Mouse (Mus musculus) CD8-positive naive resting alpha-beta T cell, adult 2 months (primary cell): Measurements from ENCODE around the gene Sipa1l1.

Source experiments
- DNase-seq, 2 experiments: peaks; one replicate each; pipeline ENCODE4 v3.0.0; 2022; ENCODE audit warnings: low read depth in 2 of 2, low spot score in 2 of 2

The Sipa1l1 gene

DNA sequence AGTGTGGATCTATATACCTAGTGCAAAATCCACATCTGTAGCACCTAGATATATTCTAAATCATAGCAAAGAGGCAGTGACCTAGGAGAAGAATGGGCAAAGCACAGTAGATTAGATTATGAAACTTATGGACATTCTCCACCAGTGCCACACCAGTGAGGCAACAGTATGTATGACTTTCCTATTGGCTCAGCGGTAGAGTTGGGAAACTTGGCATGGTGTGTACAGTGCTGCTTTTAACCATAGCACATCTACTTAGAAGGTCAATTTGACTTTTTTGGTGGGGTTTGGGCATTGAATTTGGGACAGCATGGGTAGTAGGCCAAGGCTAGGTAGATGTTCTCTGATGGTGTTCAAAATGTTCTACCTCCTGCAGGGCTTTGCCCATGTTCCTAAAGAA is 159.0 kb downstream of the Sipa1l1 start:
- no peak for DNase-seq

DNA sequence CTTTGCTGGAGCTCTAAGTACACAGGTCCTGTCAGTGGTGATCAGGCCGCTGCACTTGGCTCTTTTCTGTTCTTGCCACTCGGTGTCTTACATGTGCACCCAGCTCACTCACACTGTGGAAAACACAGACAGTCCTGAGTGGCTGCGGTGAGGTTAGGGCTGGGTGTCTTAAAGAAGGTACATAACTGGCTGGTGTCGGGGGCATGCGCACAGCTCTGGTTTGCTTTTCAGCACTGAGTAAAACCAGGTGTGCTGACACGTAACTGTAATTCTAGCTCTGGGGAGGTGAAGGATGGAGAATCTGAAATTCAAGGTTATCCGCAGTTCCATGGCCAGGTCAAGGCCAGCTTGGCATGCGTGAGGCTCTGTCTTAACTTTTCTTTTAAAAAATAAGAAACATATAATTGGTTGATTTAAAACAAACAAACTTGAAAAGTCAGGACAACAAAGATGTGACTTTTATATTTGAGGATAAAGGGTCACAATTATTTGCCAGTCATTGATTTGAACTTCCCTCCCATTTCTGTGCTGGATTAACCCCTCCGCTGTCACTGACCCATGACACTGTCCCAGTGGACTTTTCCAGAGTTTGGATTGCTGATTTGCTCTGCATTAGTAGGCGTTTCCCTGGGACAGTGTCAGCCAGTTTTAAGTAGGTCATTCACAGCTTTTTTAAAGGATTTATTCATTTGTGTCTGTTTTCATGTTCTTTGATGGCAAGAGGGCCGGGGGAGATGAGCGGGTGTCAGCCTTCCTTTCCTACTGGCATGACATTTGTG is 163.9 kb downstream of the Sipa1l1 start:
- no peak for DNase-seq

DNA sequence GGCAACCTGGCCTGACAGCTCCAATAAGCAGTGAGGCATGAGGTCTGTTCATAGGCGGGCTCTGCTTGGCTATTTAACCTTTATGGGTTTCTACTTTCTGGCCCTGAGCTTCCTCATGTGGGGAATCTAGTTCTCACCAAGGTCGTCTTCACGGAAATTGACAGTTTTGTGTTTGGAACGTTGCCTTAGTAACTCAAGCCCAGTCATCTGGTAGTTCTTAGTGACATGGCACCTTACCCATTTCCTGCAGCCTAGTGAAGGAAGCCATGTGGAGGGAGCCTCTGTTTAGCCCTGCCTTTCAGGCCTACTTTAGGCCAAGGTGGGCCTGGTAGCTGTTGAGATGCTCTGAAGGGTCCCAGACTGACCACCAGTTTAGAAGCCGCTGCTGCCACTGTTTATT is 164.9 kb downstream of the Sipa1l1 start:
- DNase-seq = no peak

DNA sequence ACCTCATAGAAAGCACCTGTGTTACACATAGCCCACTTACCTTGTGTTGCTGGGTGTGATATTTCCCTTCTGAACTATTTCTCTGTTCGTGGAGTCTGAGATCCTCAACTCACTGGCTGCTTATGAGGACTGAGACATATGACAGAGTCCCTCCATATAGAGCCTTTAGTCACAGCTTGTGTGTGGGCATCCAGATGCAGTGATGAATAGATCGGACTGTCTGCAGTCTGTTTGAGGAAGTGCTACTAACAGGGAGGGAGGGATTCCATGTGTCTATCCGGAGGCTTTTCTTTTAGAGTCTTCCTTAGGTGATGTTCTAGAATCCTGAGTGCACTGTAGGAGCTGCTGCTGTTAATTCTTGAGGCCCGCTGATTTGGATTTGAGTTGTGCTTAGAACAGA is 165.4 kb downstream of the Sipa1l1 start:
- DNase-seq = no peak

DNA sequence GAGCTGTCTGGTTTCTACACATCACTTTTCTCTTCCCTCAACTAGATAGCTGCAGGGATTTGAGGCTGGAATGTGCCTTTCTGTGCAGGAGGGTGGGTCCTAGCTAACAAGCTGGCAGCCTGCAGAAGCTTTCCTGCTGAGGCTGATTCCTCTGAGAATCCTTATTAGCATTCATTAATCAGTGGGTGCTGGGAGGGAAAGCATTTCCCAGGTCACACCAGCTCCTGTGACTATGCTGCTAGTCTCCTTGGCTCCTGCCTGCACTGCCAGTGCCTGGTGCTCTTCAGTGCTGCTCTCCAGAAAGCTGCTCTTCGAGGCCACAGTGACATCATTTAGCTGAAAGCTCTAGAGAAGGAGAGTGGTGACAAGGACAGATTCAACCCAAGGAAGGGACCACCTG is 166.0 kb downstream of the Sipa1l1 start:
- no peak for DNase-seq

DNA sequence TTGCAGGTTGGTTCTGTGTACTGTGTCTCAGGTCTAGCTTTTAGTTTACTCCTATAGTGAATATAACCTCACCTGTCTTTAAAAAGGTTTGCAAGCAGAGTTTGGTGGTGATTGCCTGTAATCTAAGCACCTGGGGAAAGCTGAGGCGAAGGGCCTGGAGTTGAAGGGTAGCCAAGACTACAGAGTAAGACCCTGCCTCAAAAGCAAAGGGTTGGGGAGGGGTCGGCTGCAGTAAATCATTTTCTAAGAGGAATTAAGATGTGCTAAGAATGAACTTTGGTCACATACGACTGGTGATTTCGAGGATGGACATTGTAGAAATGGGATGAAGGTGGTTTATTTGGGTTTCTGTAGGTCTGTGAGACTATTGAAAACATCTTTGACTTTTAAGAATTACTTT is 169.4 kb downstream of the Sipa1l1 start:
- DNase-seq = no peak

DNA sequence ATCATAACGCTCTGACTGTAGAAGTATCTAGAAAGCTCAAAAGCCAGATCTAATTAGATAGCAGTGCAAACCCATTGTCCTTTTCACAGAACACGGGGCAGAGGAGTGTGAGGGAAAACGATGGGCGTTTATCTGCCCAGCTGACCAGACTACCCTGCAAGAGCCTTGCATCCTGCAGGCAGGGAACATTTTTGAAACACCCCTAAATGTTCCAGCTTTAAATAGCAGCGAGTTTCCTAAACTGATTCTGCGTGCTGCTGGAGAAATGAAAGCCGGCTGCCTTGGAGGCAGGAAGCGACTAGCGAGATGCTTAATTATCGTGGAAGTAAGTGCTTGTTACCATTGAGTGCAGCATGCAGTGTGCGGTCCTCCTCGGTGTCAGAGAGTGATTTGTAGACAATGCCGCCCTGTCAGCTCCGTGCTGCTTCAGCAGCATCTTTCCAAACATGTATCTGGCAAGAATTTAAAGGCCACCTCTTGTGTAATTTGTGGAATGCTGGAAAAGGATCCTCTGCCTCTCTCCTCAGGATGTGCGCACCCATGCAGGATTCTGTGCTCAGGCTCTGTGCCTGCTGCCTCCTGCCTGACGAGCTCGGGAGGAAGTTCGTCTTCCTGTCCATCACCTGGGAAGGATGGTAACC is 170.2 kb downstream of the Sipa1l1 start:
- no peak for DNase-seq

DNA sequence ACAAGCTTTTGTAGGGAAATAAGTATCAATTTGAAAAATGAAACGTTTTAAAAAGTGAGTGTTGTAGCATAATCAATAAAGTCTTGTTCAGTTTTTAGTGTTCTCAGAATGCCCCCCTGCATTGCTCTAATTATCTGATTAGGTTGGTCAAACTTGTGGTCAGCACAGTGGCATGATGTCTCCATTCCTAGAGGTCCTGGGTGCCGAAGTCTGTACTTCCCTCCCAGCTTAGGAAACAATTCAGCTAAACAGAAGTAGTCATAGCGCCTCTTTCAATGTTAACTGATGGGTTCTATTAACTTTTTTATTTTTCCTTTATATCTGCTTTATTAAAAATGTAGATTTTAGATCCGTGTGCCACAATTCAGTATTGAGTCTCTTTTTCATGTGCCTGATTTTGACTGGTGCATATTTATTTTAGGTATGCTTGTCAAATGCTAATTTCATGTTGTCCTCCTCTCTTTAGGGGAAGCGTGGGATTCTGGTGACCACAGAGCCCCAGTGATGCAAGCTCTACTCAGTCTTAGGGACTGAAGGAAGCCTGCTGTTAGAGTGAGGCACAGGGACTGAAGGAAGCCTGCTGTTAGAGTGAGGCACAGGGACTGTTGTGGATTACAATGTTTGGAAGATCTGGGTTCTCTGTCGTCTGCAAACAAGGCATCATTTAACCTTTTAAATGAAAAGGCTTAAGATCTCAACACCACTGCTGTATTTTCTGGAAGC is 171.2 kb downstream of the Sipa1l1 start:
- no peak for DNase-seq

DNA sequence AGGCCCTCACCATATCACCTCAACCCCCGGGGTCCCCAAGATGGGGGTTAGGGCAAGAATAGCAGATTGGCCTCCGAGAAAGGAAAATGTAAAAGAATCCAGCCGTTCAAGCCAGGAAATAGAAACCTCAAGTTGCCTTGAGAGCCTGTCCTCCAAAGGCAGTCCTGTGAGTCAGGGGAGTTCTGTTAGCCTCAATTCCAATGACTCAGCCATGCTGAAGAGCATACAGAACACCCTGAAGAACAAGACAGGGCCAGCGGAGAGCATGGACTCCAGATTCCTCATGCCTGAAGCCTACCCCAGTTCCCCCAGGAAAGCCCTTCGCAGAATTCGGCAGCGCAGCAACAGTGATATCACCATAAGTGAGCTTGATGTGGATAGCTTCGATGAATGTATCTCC is 172.1 kb downstream of the Sipa1l1 start:
- no peak for DNase-seq

DNA sequence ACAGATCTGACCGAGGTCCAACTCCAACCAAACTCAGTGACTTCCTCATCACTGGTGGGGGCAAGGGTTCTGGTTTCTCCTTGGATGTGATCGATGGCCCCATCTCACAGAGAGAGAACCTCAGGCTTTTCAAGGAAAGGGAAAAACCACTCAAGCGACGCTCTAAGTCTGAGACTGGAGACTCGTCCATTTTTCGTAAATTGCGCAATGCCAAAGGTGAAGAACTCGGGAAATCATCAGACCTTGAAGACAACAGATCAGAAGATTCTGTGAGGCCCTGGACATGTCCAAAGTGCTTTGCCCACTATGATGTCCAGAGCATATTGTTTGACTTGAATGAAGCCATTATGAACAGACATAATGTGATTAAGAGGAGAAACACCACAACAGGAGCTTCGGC is 172.6 kb downstream of the Sipa1l1 start:
- DNase-seq = no peak

DNA sequence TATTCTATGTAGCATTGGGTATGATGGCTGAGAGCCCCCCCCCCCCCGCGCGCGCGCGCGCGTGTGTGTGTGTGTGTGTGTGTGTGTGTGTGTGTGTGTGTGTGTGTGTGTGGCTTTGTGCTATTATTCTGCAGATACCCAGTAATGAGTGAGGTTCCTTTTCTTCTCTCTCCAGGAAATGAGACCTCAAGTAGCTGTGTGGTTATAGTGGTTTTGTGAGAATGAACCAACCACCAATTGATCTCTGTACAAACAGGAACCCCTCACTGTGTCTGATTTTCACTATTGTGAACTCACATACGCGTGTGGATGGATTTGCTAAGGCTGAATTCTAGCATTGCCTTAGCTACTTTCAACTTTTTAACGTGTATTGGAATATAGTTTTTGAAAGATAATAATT is 181.0 kb downstream of the Sipa1l1 start:
- DNase-seq = peak; percentile 46 to 65

DNA sequence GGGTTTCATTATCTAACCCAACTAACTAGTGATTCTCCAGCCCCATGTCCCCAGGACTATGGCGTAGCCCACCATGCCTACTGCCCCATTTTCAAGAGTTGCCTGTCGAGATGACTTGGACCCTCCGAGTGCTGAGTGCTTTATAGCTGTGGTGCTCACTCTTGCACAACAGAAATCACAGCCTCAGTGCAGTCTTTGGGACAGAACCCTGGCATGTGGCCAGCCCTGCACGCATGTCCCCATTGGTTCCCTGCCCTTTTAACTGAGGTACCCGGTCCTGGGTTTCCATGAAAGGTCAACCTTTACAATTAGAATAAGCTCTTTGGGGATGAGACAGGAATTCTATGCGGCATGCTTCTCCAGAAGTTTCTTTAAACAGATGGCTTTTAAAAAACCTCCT is 181.8 kb downstream of the Sipa1l1 start:
- no peak for DNase-seq

DNA sequence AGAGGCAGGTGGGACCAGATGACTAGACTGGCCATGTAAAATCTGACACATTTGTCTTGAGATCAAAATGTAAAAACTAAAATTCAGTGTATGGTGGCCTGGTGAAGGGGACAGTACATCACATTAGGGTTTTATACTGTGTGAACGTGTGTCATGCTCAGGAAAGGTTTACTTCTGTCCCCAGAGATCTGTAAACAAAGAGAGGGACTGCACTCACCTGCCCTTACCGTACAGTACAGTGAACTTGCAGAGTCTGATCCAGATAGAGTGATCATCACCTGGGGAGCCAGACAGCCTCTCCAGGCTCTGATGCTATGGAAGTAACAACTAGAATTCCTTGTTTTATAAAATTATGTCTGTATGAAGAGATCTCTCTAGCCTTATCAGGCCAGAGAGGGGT is 184.5 kb downstream of the Sipa1l1 start:
- no peak for DNase-seq

DNA sequence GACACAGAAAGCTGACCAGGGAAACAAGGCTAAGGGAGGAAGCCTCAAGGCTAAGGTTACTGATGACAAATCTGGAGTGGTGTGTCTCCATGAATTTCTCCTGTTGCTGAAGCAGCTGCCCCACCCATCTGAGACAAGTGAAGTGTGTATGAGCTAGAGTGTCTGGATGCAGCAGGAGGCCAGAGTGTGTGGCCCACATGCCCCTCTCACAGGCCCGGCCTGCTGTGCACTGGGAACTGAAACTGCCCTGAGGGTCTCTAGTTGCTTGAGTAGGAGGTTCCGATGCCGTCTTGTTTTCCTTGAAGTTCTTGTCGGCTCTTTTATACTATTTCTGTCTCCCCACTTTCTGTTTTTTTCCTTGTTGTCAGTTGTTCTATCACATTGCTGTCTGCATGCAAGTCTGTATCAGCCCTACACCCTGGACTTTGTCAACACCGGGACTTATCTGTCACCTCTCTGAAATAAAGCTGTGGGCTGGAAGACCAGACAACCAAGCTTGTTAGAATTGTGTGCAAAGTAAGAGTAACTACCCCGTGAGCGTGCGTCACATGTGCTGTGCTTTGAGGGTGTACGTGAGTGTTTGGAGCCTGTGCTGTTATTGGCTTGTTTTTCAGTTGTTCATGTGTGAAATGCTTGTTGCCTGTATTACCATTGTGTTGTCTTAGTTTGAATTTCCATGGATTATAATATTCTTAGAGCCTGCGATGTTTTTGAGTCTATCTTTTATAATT is 186.5 kb downstream of the Sipa1l1 start:
- DNase-seq = no peak

DNA sequence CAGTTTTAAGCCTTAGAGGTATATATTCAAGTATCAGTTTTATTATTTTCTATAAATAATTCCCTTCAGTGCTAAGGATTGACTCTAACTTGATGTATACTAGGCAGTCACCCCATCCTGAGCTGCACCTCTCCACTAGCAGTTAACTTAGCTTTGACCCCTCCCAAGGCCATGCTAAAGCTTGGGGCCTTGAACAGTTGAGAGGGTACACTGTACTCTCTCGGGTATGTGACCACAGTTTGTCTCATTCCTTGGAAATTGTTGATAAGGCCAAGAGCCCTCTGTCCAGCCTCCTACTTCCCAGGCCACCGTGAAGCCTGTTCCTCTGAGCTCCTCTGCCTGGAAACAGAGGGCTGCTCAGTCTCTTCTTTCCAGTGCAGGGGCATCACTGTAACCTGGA is 187.4 kb downstream of the Sipa1l1 start:
- DNase-seq = no peak

DNA sequence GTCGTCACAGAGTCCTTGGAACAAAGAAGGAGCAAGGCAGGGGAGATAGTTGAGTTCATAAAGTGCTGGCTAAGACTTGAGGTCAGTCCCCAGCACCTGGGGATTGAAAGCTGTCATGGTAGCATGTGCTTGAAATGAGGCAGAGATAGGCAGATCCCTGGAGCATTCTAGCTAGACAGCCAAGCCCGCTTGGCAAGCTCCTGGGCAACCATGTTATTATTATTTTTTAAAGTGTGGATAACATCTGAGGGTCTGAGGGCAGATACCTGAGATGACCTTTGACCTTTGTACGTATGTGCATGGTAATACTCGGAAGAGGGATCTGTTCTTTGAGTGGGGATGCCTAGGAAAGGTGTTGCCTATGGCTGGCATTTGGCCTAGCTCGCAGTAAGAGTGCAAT is 188.3 kb downstream of the Sipa1l1 start:
- no peak for DNase-seq

DNA sequence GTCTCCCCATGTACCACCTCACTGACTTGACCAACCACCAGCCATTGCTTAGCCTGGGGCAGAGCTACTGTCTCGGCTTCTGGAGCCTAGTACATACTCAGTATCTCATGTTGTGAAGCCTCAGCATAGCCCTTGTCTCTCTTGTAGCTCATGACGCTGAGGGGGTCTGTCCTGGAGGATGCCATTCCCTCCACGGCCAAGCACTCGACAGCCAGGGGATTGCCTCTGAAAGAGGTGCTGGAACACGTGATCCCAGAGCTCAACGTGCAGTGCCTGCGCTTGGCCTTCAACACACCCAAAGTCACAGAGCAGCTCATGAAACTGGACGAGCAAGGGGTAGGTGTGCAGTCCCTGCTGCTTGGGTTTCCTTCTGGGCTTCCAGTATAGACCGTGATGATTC is 193.7 kb downstream of the Sipa1l1 start:
- no peak for DNase-seq

DNA sequence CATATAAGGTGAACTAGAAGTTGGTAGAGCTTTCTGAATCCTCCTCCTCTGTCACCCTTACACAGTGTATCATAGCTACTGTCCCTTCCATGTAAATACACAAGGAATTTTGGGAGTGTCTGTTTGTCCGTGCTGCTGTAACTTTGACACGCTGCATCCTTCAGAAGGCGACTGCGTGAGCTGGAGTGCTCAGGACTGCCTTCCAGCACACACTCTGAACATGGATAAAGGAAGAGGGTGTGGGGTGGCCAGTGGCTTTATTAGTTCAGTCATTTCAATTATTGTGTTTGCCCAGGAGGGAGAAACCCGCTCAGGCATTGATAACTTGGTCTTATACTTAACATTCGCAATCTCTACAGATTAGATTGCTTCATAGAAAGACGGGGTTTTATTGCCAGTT is 195.1 kb downstream of the Sipa1l1 start:
- DNase-seq = no peak

DNA sequence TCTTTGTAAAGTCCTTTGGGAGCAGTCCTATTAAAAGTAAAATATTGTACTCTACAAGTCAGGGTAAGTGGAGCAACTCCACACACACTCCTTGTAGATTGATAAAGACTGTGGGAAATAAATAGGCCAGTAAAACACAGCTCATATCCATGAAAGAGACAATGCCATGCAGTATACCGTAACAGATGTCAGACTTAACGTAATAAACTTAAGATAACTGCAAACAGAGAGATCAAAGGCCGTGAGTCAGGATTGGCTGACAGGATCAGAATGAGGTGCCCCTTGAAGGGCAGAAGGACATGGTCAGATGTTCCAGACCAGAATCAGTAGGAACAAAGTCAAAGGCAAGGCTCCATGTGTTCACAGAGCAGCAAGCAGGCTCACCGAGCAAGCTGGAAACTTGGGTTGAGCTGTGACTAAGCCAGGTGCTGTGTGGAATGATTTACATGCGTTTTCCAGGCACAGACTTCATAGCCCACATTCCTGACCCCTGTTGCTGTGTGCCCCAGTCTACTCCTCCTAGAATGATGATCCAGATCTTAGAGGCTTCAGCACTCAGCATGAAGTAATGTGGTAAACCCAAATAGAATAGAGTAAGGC is 196.3 kb downstream of the Sipa1l1 start:
- DNase-seq = no peak

DNA sequence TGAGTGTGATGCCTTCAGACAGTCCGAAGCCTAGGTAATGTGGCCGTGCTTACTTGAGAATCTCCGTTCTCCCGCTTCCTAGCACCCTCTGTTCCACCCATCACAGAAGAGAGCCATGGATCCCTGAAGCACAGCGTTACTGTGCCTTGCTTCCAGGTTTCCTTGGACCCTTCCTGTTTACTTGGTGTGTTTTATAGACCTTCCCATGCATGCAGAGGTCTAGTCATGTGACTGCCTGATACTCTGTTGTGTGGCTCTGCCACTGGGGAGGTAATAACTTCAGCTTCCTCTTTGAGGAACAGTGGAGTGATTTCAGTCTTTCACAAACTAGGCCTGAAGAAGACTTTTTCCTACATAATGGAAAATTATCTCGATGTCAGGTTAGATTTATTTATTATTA is 197.6 kb downstream of the Sipa1l1 start:
- DNase-seq = no peak

DNA sequence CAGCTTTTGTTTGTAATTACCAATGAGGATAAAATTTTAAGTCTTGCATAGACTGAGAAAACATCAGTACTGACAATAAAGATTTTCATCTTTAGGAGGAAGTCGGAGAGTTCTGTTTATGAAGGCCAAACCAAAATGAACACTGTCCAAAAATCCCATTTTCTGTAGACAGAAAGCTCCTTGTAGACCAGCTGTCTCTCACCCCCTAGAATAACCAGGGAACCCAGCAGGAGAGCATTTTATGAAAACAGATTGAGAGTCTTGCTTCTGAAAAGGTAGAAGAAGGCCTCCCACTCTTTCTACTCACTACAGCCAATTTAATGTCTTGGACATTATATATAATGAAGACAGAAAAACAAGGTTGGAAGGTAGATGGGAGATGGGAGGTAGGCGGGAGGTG is 198.2 kb downstream of the Sipa1l1 start:
- DNase-seq = no peak
